Mouse (Mus musculus): ENCODE measurements around the gene Rpl22.

Gene Rpl22

DNA sequence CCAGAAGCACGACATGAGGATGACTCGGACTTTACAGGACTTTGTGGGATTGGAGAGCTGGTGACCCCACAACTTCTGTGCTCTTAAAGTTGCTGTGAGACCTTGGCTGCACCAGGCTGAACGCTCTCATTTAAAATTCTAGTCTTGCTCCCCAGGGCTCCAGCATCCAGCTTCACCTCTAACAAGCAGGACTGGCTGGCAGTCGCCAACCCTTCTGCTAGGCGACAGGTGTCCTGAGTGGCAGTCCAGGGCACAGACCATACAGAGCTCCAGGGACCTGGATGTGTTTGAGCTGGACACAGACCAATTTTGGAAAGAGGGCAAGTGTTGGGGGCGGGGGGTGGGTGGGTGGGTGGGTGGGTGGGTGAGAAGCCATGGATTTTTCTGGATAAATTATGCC is 12.2 kb downstream of the Rpl22 start:
- no peak for DNase-seq (ENCODE audit: low read depth, low spot score)

DNA sequence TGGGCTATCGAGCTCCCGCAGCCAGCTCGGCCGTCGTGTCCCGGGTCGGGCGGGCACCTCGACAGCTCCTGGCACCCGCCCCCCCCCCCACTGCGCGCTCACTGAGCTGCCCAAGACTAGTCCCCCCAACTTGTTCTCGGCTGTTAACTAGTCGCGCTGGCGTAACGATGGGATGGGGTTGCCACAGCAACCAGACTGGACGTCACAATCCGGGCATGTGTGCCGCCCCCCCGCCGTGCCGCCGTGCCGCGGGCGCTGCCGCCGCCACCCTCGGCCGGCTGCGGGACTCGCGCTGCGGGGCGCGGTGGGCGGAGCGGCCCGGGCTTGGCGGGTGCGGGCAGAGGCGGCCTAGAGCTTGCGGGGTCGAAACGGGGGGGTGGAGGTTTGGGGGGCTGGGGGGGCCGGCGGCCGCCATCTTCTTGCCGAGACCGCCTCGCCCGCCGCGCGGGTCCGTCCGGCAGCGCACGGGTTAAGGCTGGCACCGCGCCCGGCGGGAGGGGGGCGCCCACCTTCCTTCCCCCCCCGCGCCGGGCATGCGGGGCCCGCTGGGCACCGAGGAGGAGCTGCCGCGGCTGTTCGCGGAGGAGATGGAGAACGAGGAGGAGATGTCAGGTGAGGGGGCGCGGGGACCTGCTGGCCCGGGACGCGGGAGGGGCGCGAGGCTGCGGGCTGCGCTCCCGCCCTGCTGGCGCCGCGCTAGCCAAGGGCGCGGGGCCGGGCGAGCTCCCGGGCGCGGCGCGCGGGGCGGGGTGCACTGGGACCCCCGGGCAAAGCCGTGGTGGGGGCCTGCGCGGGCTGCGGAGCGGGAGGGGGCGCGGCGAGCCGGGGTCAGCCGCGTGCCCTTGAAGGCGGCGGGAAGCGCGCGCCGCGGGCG is 13.1 kb downstream of the Rpl22 start, which contains the start of gene Chd5:
Gene Chd5 (plus strand): TSS at position 233 of the 874 bp plus-strand sequence.
- no peak for DNase-seq (ENCODE audit: low read depth, low spot score)

DNA sequence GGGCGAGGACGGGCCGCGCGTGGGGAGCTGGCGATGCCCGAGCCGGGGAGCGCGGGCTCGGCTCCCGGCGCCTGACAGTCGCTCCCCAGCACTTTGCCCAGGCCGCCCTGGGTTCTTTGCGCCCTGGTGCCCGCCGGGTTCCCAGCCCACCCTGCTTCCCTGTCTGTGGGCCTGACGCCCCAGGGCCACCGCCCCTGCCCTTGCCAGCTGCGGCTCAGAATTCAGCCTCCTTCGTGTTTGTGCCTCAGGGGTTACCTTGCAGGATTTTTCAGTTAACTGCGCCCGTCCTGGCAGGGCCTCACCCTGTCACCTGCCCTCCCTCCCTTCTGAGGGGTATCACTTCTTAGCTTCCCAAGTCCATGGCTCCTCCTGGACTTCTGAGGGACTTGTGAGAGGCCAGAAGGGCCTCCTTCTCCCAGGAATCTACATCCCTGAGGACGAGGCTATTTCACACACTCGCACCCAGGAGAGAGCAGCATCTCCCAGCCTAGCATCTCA is 13.8 kb downstream of the Rpl22 start:
- no peak for DNase-seq (ENCODE audit: low read depth, low spot score)

DNA sequence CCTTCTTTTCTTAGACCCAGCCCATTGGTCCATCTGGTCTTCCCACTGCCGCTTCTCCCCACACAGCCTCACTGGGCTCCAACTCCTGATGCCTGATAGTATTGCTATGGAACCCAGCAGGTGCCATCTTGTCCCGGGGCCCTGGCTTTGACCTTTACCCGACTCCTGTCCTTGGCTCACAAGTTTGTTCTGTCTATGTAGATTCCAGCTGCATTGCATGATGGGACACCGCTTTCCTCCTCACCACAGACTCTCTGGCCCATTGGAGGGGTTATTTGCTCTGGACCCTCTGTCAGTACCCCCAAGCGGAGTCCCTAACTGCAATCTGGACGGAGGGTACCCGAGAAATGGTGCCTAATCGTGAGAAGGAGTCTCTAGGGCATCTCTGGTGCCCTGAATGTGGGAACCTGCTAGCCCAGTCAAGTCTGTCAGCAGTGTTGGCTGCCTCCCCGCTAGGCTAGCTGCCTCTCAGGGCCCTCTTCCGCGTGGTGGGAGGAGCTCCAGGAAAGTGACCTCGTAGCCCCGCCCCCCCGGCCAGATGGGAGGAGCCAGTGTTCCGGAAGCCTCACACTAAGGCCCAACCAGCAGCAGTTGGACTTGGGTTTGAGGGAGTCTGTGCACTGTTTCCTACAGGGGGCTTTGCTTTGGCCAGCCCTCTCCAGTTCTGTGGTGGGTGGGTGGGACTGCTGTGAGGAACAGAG is 15.2 kb downstream of the Rpl22 start:
- DNase-seq (ENCODE audit: low read depth, low spot score), result peak; percentile 86

DNA sequence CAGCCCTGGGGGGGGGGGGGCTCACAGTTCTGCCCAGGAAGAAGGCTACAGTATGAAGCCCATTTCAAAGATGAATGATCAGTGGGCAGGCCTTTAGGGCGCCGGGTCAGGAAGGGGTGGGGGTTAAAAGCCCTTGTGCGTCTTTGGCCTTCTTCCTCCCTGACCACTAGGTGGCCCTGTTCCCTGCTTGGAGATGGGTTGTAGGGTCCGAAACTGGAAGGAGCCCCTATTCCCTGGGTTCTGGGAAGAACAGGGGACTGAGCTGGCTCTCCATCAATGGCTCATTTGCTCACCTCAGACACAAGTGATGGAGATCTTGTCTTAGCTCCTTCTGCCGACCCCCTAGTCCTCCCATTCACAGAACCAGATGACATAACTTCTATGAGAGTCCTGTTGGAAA is 17.8 kb downstream of the Rpl22 start:
- DNase-seq (ENCODE audit: low read depth, low spot score), result peak; percentile 79

DNA sequence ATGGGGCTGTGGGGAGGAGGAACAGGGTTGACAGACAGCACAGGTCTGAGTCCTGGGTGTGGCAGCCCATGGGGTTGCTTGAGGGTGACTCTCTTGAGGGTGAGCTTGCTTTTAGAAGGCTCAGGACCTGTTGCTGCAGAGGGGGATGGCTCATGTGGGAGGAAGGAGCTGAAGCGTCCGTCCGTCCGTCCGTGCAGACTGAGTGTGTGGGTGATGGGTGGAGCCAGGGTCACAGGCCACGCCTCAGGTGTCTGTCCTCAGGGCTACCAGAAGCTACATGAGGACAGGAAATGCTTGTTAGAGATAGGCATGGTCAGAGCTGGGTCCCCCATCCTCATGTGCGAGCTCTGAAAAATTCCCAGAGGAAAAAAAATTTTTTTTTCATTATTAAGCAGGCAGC is 19.1 kb downstream of the Rpl22 start:
- DNase-seq (ENCODE audit: low read depth, low spot score), result no peak

DNA sequence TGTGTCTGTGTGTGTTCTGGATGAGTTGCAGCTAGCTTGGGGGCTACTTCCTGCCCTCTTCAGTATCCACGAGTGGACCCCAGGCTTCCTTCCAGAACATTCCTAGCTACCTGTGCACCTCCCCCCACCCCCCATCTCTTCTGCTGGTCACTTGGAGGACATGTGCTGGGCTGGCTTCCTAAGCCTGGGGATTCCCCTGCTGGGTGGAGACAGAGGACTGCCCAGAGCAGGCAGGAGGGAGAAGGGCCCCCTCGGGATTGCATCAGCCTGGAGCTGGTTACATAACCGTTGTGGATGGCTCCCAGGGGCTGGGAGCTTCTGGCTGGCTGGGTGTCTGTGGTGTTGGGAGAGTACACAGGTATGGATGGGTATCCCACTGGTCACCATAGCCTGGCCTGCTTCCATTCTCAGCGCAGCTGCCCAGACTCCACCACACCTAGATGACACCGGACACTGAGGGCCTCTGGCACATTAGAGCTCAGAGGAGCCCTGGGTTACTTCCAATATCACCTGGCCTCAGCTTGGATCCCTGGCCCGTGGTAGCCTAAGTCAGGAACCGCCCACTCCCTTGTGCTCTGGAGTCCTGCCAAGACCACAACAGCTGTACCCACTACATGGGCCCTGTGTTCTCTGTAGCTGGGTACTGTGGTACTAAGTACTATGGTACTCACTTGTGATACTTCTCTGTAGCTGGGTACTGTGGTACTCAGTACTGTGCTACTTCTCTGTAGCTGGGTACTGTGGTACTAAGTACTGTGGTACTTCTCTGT is 19.8 kb downstream of the Rpl22 start:
- DNase-seq (ENCODE audit: low read depth, low spot score), result no peak

GRCm38 (mm10) chr4:152349837-152350381 is 24.4 kb downstream of the Rpl22 start:
- peak; percentile 85 for DNase-seq (ENCODE audit: low read depth, low spot score)

DNA sequence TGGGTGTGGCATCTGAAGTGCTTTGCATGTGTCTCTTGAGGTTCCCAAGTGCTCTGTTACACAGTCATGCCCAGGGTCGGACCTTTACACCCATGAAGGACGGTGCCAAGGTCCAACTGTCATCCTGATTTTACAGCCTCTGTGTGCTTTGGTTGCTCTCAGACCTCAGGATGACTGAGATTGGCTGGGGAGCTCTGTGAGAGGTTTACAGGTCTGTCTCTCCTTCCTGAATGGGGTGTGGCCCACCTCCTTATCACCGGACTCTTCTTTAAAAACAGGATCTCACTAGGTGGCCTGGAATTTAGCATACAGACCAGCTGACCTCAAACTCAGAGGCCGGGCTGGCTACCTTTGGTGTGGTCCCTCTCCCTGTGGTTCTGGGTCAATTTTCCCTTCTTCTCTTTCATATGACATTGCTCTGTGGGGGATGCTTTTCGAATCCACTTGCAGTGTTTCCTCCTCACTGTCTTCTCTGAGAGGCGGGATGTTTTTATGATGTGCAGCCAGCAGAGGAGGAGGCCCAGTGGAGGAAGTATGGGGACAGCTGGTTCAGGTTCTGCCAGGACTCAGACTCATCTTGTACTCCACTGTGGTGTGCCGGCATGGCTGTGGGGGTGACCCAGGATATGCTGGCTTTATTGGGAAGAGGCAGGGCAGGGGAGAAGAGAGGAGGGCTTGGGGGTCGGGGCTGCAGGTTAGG is 25.3 kb downstream of the Rpl22 start:
- DNase-seq (ENCODE audit: low read depth, low spot score), result peak; percentile 75

GRCm38 (mm10) chr4:152351422-152352305 is 26.1 kb downstream of the Rpl22 start:
- peak; percentile 67 for DNase-seq (ENCODE audit: low read depth, low spot score)

GRCm38 (mm10) chr4:152353886-152354637 is 28.5 kb downstream of the Rpl22 start:
- DNase-seq (ENCODE audit: low read depth, low spot score), result no peak

GRCm38 (mm10) chr4:152355672-152356071 is 30.1 kb downstream of the Rpl22 start:
- peak; percentile 53 for DNase-seq (ENCODE audit: low read depth, low spot score)

DNA sequence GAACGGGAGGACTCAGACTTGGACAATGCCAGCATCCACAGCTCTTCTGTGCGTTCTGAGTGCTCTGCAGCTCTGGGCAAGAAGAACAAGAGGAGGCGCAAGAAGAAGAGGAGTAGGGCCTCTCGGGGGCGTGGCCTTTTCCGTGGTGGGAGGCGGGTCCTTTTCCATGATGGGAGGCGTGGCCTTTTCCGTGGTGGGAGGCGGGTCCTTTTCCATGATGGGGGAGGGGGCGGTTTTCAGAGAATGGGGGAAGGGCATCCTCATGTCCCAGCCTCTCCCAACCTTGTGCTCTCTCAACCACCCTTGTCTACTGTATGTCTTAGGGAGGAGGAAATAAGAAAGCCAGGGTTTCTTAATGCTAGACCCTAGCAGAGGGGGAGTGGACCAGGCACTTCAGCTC is 34.2 kb downstream of the Rpl22 start:
- DNase-seq (ENCODE audit: low read depth, low spot score), result peak; percentile 83

GRCm38 (mm10) chr4:152360855-152361254 is 35.3 kb downstream of the Rpl22 start:
- DNase-seq (ENCODE audit: low read depth, low spot score), result peak; percentile 94

DNA sequence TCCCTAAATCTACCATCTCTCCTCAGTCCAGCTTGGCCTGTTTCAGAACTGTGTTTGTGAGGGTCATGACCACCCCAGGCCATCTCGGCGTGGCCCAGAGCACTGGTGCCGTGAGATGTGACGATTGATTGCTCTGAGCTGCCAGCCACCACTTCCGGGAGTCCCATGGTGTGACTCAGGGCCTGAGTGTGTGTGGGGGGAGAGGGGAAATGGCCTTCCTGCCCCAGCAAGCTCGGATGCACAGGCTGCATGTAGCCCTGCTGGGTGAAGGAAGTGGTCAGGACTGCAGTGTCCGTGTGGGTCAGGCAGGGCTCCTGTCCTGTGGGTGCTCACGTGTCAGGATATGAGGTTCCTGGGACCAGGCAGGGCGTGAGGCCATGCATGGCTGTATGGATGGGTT is 36.6 kb downstream of the Rpl22 start:
- DNase-seq (ENCODE audit: low read depth, low spot score), result no peak

DNA sequence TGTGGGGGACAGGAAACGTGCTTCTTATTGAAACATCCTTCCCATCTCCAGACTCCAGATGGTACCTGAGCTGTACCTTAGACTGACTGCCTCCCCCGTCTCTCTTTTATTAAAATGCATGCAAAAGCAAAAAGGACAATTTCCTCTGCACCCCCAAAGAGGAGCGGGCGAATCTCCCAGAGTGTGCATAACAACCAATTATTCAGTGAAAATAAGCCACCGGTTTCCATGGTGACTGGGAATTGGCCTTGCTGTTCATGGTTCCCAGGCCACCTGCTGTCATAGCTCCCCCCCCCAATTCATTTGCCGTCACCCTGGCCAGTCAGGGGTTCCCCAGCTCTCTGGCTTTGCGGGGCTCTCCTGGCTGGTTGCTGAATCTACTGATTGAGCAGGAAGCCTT is 39.7 kb downstream of the Rpl22 start:
- no peak for DNase-seq (ENCODE audit: low read depth, low spot score)

DNA sequence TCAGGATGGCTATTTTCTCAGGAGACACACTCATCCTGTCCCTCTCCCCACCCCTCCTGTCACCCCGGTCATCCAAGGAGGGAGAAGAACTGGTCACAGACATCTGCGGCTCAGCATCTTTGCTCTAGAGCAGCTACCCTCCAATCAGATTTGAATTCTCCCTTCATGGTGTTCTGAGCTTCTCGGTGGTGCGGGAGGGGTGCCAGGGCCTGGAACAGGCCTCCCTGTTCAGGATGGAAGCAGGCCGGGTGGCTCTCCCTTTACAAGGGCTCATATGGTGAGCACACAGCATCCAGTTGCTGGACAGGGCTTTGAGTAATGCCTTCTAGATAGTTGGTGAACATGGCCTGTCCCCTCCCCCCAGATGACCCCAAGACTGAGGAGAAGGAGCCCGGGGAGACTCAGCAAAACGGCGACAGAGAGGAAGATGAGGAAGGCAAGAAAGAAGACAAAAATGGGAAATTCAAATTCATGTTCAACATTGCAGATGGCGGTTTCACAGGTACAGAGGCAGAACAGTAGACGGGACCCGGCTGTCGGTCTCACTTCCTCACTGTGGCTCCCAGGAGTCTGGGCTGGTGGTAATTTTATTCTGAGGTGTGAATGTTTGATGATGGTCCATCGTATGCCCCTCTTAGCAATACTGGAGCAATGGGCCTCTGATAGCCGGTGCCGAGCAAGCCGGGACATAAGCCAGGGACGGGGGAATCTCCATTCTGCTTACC is 57.1 kb downstream of the Rpl22 start:
- no peak for DNase-seq (ENCODE audit: low read depth, low spot score)
